Mouse (Mus musculus) heart, embryonic 11.5 days (tissue): Measurements from ENCODE around the gene Col6a1. TPM values are rescaled to one million over a fixed set of nuclear protein-coding genes. Genes with fewer than 3 reads are reported as not detected.

Source experiments
- ATAC-seq: fragments of 200-750 bp; cut with Nextera tagmentation; replicated peaks from 2 replicates; pipeline ENCODE4 v1.8.0; 2017; ENCODE audit warnings: moderate library complexity; ENCODE audit not compliant: insufficient number of reproducible peaks, low FRiP score, low TSS enrichment
- H3K27ac ChIP-seq: fragments of 300-500 bp; sonication (generic); 2 replicates; pipeline ENCODE4 v1.5.1; 2014; ENCODE audit warnings: mild to moderate bottlenecking, low read depth, low read length
- H3K27me3 ChIP-seq: fragments of 300-500 bp; sonication (generic); 2 replicates; pipeline ENCODE4 v1.6.1; 2014; ENCODE audit warnings: mild to moderate bottlenecking, low read length, mixed read lengths; ENCODE audit not compliant: control insufficient read depth, insufficient read depth
- H3K36me3 ChIP-seq: fragments of 300-500 bp; sonication (generic); 2 replicates; pipeline ENCODE4 v1.6.1; 2014; ENCODE audit warnings: mild to moderate bottlenecking, low read length, moderate library complexity, mixed read lengths; ENCODE audit not compliant: control insufficient read depth, insufficient read depth
- H3K4me1 ChIP-seq: fragments of 300-500 bp; sonication (generic); 2 replicates; pipeline ENCODE4 v1.6.1; 2014; ENCODE audit warnings: low read length; ENCODE audit not compliant: control insufficient read depth, insufficient read depth
- H3K4me2 ChIP-seq: fragments of 300-500 bp; sonication (generic); 2 replicates; pipeline ENCODE4 v1.6.1; 2014; ENCODE audit warnings: mild to moderate bottlenecking, moderate library complexity
- H3K4me3 ChIP-seq: fragments of 300-500 bp; sonication (generic); 2 replicates; pipeline ENCODE4 v1.5.1; 2014; ENCODE audit warnings: low read depth, low read length
- H3K9ac ChIP-seq: fragments of 300-500 bp; sonication (generic); 2 replicates; pipeline ENCODE4 v1.6.1; 2014; ENCODE audit warnings: mild to moderate bottlenecking, low read depth, low read length, moderate library complexity
- H3K9me3 ChIP-seq: fragments of 300-500 bp; sonication (generic); replicated peaks from 2 replicates; pipeline ENCODE4 v1.6.1; 2016; ENCODE audit warnings: low read length; ENCODE audit not compliant: control insufficient read depth
- WGBS: fragments of 180-500 bp; shearing (Covaris S2); extraction: QIAGEN DNeasy Blood & Tissue Kit; methylation state at CpG from one replicate; pipeline ENCODE4 v1.1.7; 2014; ENCODE audit not compliant: insufficient replicate concordance; 5-methylcytosine and 5-hydroxymethylcytosine counted together
- polyA plus RNA-seq: library from polyadenylated mRNA; unstranded; fragments of >200 nt; fragmentation: Nextera tagmentation; extraction: Ambion mirVana; gene quantifications from 2 replicates; pipeline ENCODE4 v1.2.1, GENCODE M21; 2014

Col6a1 gene
- polyA plus RNA-seq, 1 experiment from 2014 or later: 16.3 TPM

DNA sequence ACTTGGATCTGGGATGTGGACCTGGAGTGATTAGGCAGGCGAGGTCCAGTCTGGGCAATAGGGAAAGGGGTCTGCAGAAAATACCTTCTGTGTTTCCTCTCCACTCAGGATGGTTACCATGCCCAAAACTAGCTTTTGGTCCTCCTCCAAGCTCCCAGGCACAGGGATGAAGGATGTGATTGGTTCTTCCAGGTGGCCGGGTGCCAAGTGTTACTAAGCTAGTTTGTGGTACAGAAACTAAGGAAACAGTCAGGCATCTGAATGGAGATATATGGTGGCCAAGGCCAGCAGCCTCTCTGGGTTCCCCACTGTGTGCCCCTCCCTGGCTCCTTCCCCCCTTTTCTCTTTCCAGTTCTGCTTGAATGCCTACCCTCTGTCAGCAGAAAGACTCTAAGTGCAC lies 19.0 kb downstream of the Col6a1 start:
- WGBS: 54% methylated on average over 2 of the region's 2 CpGs
- Histone ChIP-seq H3K9me3 (no peaks in the 10 kb centered on the region), H3K4me3 (no peak overlapping the region), H3K36me3 (no peaks in the 10 kb centered on the region), H3K4me1 (no peaks in the 10 kb centered on the region), H3K9ac (no peak overlapping the region), H3K27me3 (no peaks in the 10 kb centered on the region), H3K27ac (no peak overlapping the region), H3K4me2 (no peak overlapping the region)
- ATAC-seq: no peak

GRCm38 (mm10) chr10:76704358-76704757 lies 21.6 kb downstream of the Col6a1 start:
- no peaks in the 10 kb centered on the region for H3K36me3 ChIP-seq
- no peak overlapping the region for H3K4me3 ChIP-seq
- H3K27me3 ChIP-seq: no peaks in the 10 kb centered on the region
- WGBS: 78% methylated on average over 3 of the region's 3 CpGs
- H3K4me1 ChIP-seq: no peaks in the 10 kb centered on the region
- no peak for ATAC-seq
- H3K4me2 ChIP-seq: no peak overlapping the region
- H3K9me3 ChIP-seq: no peaks in the 10 kb centered on the region
- no peak overlapping the region for H3K27ac ChIP-seq
- H3K9ac ChIP-seq: no peak overlapping the region

- 74% methylated on average over 2 of the region's 2 CpGs for WGBS
- no peaks in the 10 kb centered on the region for H3K27me3 ChIP-seq
- no peak overlapping the region for H3K4me3 ChIP-seq
- H3K27ac ChIP-seq: no peak overlapping the region
- H3K9ac ChIP-seq: no peak overlapping the region
- no peaks in the 10 kb centered on the region for H3K4me1 ChIP-seq
- H3K9me3 ChIP-seq: no peaks in the 10 kb centered on the region
- ATAC-seq: no peak
- no peaks in the 10 kb centered on the region for H3K36me3 ChIP-seq
- H3K4me2 ChIP-seq: no peak overlapping the region
These were observed 24.5 kb downstream of the Col6a1 start for GRCm38 (mm10) chr10:76701446-76701845.

DNA sequence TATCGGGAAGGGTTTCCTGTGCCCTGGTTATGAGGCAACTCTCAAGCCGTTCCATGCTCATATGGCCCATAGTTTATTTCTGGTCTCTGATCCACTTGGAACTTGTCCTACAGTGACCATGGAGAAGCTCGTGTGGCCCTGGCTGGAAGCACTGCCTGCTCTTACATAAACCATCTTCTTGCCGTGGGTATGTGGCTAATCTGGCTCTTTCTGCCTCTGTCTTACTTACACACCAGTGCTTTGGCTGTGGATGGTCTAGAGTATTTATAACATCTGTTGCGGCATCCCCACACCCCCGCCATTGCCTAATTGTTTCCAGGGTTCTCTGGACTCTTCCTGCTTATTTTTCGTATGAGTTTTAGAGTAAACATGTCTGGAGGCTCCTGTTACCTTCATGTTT lies 26.2 kb downstream of the Col6a1 start:
- no peak overlapping the region for H3K4me3 ChIP-seq
- H3K27me3 ChIP-seq: no peaks in the 10 kb centered on the region
- no peak overlapping the region for H3K27ac ChIP-seq
- no peak for ATAC-seq
- H3K4me1 ChIP-seq: peaks cover 6% of the 10 kb centered on the region
- no peaks in the 10 kb centered on the region for H3K36me3 ChIP-seq
- no peaks in the 10 kb centered on the region for H3K9me3 ChIP-seq
- H3K9ac ChIP-seq: no peak overlapping the region
- no peak overlapping the region for H3K4me2 ChIP-seq
- whole genome bisulfite sequencing: 76% methylated on average over 7 of the region's 7 CpGs

DNA sequence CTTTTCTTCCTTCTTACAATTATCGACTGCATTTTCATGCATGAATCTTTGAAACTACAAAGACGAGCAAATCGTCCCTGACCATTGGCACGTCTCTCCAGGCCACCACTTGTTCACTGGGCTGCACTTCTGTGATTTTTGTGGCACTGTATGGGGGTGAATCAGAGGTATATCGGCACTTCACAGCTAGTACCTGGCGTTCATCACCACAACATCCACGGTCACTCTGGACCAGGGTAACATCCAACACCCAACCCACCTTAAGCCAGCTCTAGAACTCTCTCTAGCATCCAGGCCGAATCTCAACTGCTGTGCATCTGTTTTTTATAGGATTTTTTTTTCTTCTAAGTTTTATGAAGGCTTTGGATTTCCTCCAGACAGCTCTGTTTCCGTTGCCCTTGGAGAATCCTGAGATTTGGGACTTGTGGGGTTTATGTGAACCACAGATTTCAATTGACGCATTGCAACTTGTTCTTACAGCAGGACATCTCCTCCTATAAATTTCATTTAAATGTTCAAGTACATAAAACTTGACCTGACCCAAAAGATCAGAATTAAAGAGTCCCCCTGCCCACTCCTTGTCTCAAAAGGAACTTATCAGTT lies 30.6 kb downstream of the Col6a1 start:
- Histone ChIP-seq H3K27ac (no peak overlapping the region), H3K4me2 (no peak overlapping the region), H3K4me3 (no peak overlapping the region), H3K27me3 (no peaks in the 10 kb centered on the region), H3K36me3 (no peaks in the 10 kb centered on the region), H3K9me3 (no peaks in the 10 kb centered on the region), H3K9ac (no peak overlapping the region), H3K4me1 (peaks cover 12% of the 10 kb centered on the region)
- WGBS: 72% methylated on average over 10 of the region's 10 CpGs
- ATAC-seq: no peak

- Histone ChIP-seq H3K27ac (no peak overlapping the region), H3K27me3 (no peaks in the 10 kb centered on the region), H3K4me1 (peaks cover 12% of the 10 kb centered on the region), H3K36me3 (no peaks in the 10 kb centered on the region), H3K4me3 (no peak overlapping the region), H3K4me2 (no peak overlapping the region), H3K9me3 (no peaks in the 10 kb centered on the region), H3K9ac (no peak overlapping the region)
- ATAC-seq: no peak; the same call in 1 of the 2 replicates
- 10% methylated on average over 7 of the region's 7 CpGs for WGBS
These were observed 31.2 kb downstream of the Col6a1 start for GRCm38 (mm10) chr10:76694765-76695164.

- no peak overlapping the region for H3K9ac ChIP-seq
- 81% methylated on average over 2 of the region's 2 CpGs for WGBS
- H3K9me3 ChIP-seq: no peaks in the 10 kb centered on the region
- H3K27me3 ChIP-seq: no peaks in the 10 kb centered on the region
- H3K27ac ChIP-seq: no peak overlapping the region
- no peak overlapping the region for H3K4me2 ChIP-seq
- no peak overlapping the region for H3K4me3 ChIP-seq
- H3K4me1 ChIP-seq: peaks cover 12% of the 10 kb centered on the region
- no peak for ATAC-seq
- no peaks in the 10 kb centered on the region for H3K36me3 ChIP-seq
These were observed 32.5 kb downstream of the Col6a1 start for GRCm38 (mm10) chr10:76693446-76693845.

DNA sequence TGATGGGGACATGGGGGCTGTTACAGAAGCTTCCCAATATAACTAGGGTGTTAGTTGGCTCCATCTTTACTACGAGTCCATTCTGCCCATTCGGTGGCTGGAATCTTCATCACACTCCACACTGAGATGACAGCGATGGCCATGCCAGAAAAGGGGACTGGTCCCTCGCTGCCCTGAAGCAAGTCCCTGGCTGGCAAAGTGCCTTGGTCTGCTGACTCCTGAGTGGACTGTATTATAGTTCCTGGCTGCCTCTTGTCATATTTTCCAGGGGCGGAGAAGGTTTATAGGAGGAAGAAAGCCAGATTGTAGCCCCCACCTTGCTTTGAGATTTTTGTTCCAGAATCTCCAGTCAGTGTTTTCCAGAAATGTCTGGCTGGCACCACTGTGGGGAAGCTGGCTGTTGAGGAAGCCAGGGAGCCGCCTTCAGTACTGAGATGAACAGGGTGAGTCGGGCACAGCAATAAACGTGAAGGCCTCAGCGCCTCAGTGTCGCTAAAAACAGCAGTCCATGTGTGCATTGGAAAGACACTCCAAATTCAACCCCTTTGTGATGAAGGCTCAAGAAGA lies 40.4 kb downstream of the Col6a1 start:
- H3K4me1 ChIP-seq: peaks cover 2% of the 10 kb centered on the region
- 87% methylated on average over 10 of the region's 10 CpGs for WGBS
- H3K36me3 ChIP-seq: no peaks in the 10 kb centered on the region
- no peaks in the 10 kb centered on the region for H3K9me3 ChIP-seq
- no peak overlapping the region for H3K9ac ChIP-seq
- ATAC-seq: no peak
- H3K4me3 ChIP-seq: no peak overlapping the region
- H3K27me3 ChIP-seq: no peaks in the 10 kb centered on the region
- H3K4me2 ChIP-seq: no peak overlapping the region
- H3K27ac ChIP-seq: no peak overlapping the region

- H3K9me3 ChIP-seq: no peaks in the 10 kb centered on the region
- H3K9ac ChIP-seq: no peak overlapping the region
- 70% methylated on average over 12 of the region's 12 CpGs for WGBS
- no peaks in the 10 kb centered on the region for H3K36me3 ChIP-seq
- ATAC-seq: no peak
- H3K4me1 ChIP-seq: peaks cover 2% of the 10 kb centered on the region
- no peak overlapping the region for H3K27ac ChIP-seq
- H3K4me3 ChIP-seq: no peak overlapping the region
- no peak overlapping the region for H3K4me2 ChIP-seq
- H3K27me3 ChIP-seq: no peaks in the 10 kb centered on the region
These were observed 42.0 kb downstream of the Col6a1 start for GRCm38 (mm10) chr10:76683977-76684376.
